In genomic region chr4:35359376-35359775, GRCm38 (mm10) we compare ENCODE assay signal across 24 mouse cellular contexts.
"Had no signal": no experiment of that assay in that cellular context is flagged by ENCODE, and none has a peak within 500 bp of the region (broad histone marks: within the 10 kb centered on the region; RNA-seq: fewer than 3 reads in every experiment).

No protein-coding gene starts in this region.

- H3K9ac ChIP-seq: embryonic facial prominence, embryonic 12.5 days; embryonic facial prominence, embryonic 13.5 days; embryonic facial prominence, embryonic 15.5 days; forebrain, embryonic 12.5 days; forebrain, embryonic 13.5 days; forebrain, embryonic 15.5 days; forebrain, postnatal 0 days had no signal

- ATAC-seq: forebrain, embryonic 13.5 days; forebrain, embryonic 14.5 days; forebrain, embryonic 15.5 days; forebrain, embryonic 16.5 days; forebrain, postnatal 0 days had no signal

- H3K4me3 ChIP-seq: embryonic facial prominence, embryonic 10.5 days; embryonic facial prominence, embryonic 12.5 days; embryonic facial prominence, embryonic 13.5 days; embryonic facial prominence, embryonic 15.5 days; erythroblast, embryonic 14.5 days; forebrain, embryonic 10.5 days; forebrain, embryonic 12.5 days; forebrain, embryonic 13.5 days; forebrain, embryonic 15.5 days; heart, adult 2 months; heart, embryonic 10.5 days had no signal

- H3K4me2 ChIP-seq: embryonic facial prominence, embryonic 12.5 days; embryonic facial prominence, embryonic 13.5 days; embryonic facial prominence, embryonic 15.5 days; forebrain, embryonic 12.5 days; forebrain, embryonic 13.5 days; forebrain, embryonic 15.5 days; heart, embryonic 11.5 days had no signal

- H3K36me3 ChIP-seq: embryonic facial prominence, embryonic 10.5 days; embryonic facial prominence, embryonic 12.5 days; embryonic facial prominence, embryonic 13.5 days; embryonic facial prominence, embryonic 15.5 days; forebrain, embryonic 10.5 days; forebrain, embryonic 12.5 days; forebrain, embryonic 15.5 days; heart, embryonic 10.5 days had no signal

- H3K4me1 ChIP-seq: embryonic facial prominence, embryonic 15.5 days; forebrain, embryonic 10.5 days; forebrain, embryonic 12.5 days had no signal

- H3K9me3 ChIP-seq: embryonic facial prominence, embryonic 10.5 days; embryonic facial prominence, embryonic 12.5 days; embryonic facial prominence, embryonic 13.5 days; embryonic facial prominence, embryonic 15.5 days; forebrain, embryonic 10.5 days; forebrain, embryonic 12.5 days; forebrain, embryonic 13.5 days; forebrain, embryonic 15.5 days; heart, embryonic 10.5 days had no signal

- H3K27ac ChIP-seq: embryonic facial prominence, embryonic 10.5 days; embryonic facial prominence, embryonic 12.5 days; embryonic facial prominence, embryonic 13.5 days; embryonic facial prominence, embryonic 15.5 days; forebrain, embryonic 10.5 days; forebrain, embryonic 12.5 days; forebrain, embryonic 13.5 days; forebrain, embryonic 15.5 days; heart, embryonic 10.5 days had no signal

- DNase-seq: cerebellum, adult 8-10 months; cerebellum, adult 9-10 months; cerebellum, adult 9-11 months; cerebellum, postnatal 25 days; embryo, embryonic 11 days; forebrain, postnatal 0 days; gastrocnemius, postnatal 10 days; gastrocnemius, postnatal 14 days; gastrocnemius, postnatal 25 days; gastrocnemius, postnatal 36 days; heart, adult 2 months had no signal

- H3K27me3 ChIP-seq: embryonic facial prominence, embryonic 12.5 days; embryonic facial prominence, embryonic 15.5 days; forebrain, embryonic 12.5 days; forebrain, embryonic 13.5 days; forebrain, embryonic 15.5 days had no signal
